Mouse (Mus musculus) midbrain, embryonic 14.5 days (tissue): ENCODE data around the gene Gm20388. TPM values are rescaled to one million over a fixed set of nuclear protein-coding genes. Genes with fewer than 3 reads are reported as not detected.
A peak's percentile ranks its signal among the peaks of the same experiment; 100 is the strongest.

Experiments used
- ATAC-seq: fragments of 200-750 bp; cut with Nextera tagmentation; 2 replicates; pipeline ENCODE4 v1.8.0; 2017; ENCODE audit warnings: moderate number of reproducible peaks, moderate library complexity; ENCODE audit not compliant: low FRiP score, low TSS enrichment
- DNase-seq: peaks from one replicate; pipeline ENCODE4 v3.0.0-alpha.2; 2015
- H3K27ac ChIP-seq: fragments of 300-500 bp; sonication (generic); replicated peaks from 2 replicates; pipeline ENCODE4 v1.5.1; 2014; ENCODE audit warnings: mild to moderate bottlenecking, low read depth, low read length, moderate library complexity
- H3K27me3 ChIP-seq: fragments of 300-500 bp; sonication (generic); 2 replicates; pipeline ENCODE4 v1.6.1; 2014; ENCODE audit warnings: low read length, control low read depth, mixed read lengths; ENCODE audit not compliant: control insufficient read depth, insufficient read depth
- H3K36me3 ChIP-seq: fragments of 300-500 bp; sonication (generic); 2 replicates; pipeline ENCODE4 v1.6.1; 2014; ENCODE audit warnings: low read length, control low read depth; ENCODE audit not compliant: control insufficient read depth, insufficient read depth
- H3K4me1 ChIP-seq: fragments of 300-500 bp; sonication (generic); 2 replicates; pipeline ENCODE4 v1.6.1; 2014; ENCODE audit warnings: mild to moderate bottlenecking, antibody characterized with exemption, low read length, control low read depth; ENCODE audit not compliant: control insufficient read depth, insufficient read depth
- H3K4me2 ChIP-seq: fragments of 300-500 bp; sonication (generic); 2 replicates; pipeline ENCODE4 v1.6.1; 2014; ENCODE audit warnings: mild to moderate bottlenecking, low read length, moderate library complexity
- H3K4me3 ChIP-seq: fragments of 300-500 bp; sonication (generic); replicated peaks from 2 replicates; pipeline ENCODE4 v1.5.1; 2014; ENCODE audit warnings: low read depth, low read length
- H3K9ac ChIP-seq: fragments of 300-500 bp; sonication (generic); replicated peaks from 2 replicates; pipeline ENCODE4 v1.6.1; 2014; ENCODE audit warnings: mild to moderate bottlenecking, low read length, moderate library complexity
- H3K9me3 ChIP-seq: fragments of 300-500 bp; sonication (generic); 2 replicates; pipeline ENCODE4 v1.6.1; 2016; ENCODE audit warnings: low read length, control low read depth, mixed read lengths; ENCODE audit not compliant: control insufficient read depth
- WGBS: fragments of 180-500 bp; shearing (Covaris S2); extraction: QIAGEN DNeasy Blood & Tissue Kit; methylation state at CpG from one replicate; pipeline ENCODE4 v1.1.7; 2014; 5-methylcytosine and 5-hydroxymethylcytosine counted together
- polyA plus RNA-seq: library from polyadenylated mRNA; unstranded; fragments of >200 nt; fragmentation: Nextera tagmentation; extraction: Ambion mirVana; gene quantifications from 2 replicates; pipeline ENCODE4 v1.2.1, GENCODE M21; 2014

The Gm20388 gene
- polyA plus RNA-seq, 1 experiment from 2014 or later, result 4.1 TPM

DNA sequence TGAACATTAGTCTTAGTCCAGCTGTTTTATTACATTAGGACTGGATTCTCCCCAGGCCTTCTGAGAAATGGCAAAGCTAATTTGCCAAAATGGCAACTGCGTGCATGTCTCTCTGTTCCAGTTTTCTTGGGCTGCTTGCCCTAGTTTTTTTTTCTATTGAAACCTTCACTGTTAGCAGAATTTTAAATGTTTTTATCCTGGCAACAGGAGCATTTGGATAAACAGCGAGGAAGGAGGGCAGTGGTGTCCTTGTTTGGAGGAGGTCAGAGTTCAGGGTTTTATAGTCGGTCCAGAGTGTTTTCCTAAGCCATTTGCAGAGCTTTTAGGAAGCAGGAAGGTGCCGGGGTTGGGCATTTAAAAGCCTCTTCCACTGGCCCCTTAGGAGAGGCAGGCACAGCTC, 2057.3 kb downstream of the Gm20388 start:
- Histone ChIP-seq H3K9me3 (no peaks in the 10 kb centered on the region), H3K9ac (no peak overlapping the region), H3K4me1 (peaks cover 25% of the 10 kb centered on the region), H3K27me3 (no peaks in the 10 kb centered on the region), H3K4me2 (no peak overlapping the region), H3K36me3 (no peaks in the 10 kb centered on the region), H3K27ac (no peak overlapping the region), H3K4me3 (no peak overlapping the region)
- ATAC-seq (no peak), DNase-seq (no peak)
- WGBS, result 55% methylated on average over 4 of the region's 4 CpGs

DNA sequence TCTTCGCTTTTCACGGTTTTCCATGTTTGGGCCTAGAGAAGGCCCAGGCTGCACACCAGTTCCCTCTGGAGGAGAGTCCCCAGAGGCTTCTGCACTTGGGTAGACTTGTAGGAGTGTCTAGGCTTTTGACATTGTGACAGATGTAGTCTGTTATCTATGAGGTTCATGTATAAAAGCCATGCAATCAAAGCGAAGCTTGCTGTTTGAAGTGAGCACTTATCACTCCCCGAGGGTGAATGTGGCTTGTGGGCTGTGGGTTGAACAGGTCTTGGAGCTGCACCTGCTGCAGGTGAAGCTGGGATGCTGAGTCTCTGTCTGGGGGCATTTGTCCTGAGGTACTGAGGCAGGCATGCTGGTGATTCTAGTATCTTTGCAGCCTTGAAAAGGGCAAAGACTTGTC, 2057.9 kb downstream of the Gm20388 start:
- Histone ChIP-seq H3K27ac (0 out of 2 replicates have a peak overlapping the region, but pooled peaks have one; percentile 13), H3K9ac (no peak overlapping the region), H3K4me3 (no peak overlapping the region), H3K27me3 (no peaks in the 10 kb centered on the region), H3K4me1 (peaks cover 25% of the 10 kb centered on the region), H3K4me2 (no peak overlapping the region), H3K36me3 (no peaks in the 10 kb centered on the region), H3K9me3 (no peaks in the 10 kb centered on the region)
- no peak for ATAC-seq
- no peak for DNase-seq
- WGBS, result 85% methylated on average over 4 of the region's 4 CpGs

DNA sequence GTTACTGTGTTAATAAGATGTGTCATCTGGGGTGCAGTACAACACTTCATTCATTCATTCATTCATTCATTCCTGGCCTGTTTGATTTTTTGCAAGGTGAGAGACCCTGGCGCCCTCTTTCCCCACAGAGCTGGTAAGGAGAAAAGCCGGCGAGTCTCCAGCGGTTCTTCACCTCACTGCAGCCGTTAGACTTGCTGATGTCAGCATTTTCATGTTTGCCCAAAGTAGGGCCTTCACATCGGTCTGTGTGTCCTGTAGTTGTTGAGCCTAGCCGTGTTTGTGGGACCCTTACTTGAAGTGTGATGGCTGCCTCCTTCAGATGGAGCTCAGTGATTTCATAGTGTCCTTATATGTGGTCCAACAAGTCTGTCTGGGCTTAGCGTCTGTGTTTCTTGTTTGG, 2059.6 kb downstream of the Gm20388 start:
- Histone ChIP-seq H3K4me1 (peaks cover 25% of the 10 kb centered on the region), H3K9me3 (no peaks in the 10 kb centered on the region), H3K4me3 (no peak overlapping the region), H3K27me3 (no peaks in the 10 kb centered on the region), H3K27ac (no peak overlapping the region), H3K36me3 (peaks cover 13% of the 10 kb centered on the region), H3K4me2 (no peak overlapping the region), H3K9ac (no peak overlapping the region)
- WGBS, result 88% methylated on average over 8 of the region's 8 CpGs
- DNase-seq, result no peak
- ATAC-seq, result no peak

DNA sequence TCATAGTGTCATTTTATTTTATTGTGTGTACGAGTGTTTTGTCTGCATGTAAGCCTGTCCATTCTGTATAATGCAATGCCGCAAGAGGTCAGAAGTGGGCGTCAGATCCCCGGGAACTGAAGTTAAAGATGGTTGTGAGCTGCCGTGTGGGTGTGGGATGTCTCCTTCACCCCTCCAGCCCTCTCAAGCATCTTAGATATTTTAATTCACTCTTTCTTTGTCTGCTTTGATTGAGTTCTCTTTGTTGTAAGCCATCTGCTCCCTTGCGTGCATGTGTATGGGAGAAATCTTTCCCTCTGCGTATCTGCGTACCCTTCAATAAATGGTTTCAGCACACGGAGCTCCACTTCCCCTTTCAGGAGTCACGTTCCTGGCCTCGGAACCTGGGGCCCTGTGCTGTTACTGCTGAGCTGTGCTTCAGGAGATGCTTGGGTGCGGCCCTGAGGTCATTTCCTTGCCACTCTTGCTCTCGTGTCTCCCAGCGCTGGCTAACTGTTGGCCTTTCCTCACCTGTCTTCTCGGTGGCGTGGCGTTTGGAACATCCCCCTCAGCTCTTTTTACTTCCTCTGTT, 2060.9 kb downstream of the Gm20388 start:
- no peaks in the 10 kb centered on the region for H3K9me3 ChIP-seq
- WGBS, result 71% methylated on average over 17 of the region's 17 CpGs
- DNase-seq, result no peak
- ATAC-seq, result no peak
- no peaks in the 10 kb centered on the region for H3K27me3 ChIP-seq
- H3K4me1 ChIP-seq, result peaks cover 23% of the 10 kb centered on the region
- H3K4me2 ChIP-seq, result no peak overlapping the region
- H3K27ac ChIP-seq, result peak overlapping the region; percentile 60
- peak overlapping the region; percentile 29; the same call in 1 of the 2 replicates for H3K9ac ChIP-seq
- peaks cover 27% of the 10 kb centered on the region for H3K36me3 ChIP-seq
- H3K4me3 ChIP-seq, result no peak overlapping the region

DNA sequence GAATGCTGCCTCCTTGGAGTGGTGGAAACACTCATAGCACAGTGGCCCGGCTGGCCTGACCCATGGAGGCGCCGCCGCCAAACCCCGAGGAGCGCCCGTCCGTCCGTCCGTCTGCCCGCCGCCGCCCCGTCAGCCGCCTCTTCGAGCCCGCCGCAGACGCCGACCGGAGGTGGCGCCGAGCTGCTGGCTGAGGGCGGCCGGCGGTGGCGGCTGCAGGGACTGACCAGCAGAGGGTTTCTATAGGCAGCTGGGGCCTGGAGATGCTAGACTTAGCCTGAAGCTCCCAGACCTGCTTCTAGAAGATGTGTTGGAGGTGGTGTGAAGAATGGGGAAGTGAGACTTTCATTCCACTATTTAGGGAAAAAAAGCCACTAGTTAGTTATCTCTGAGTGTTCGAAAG, 2063.3 kb downstream of the Gm20388 start:
- Histone ChIP-seq H3K4me3 (no peak overlapping the region), H3K9me3 (no peaks in the 10 kb centered on the region), H3K4me1 (peaks cover 6% of the 10 kb centered on the region; the same call in 1 of the 2 replicates), H3K4me2 (no peak overlapping the region), H3K36me3 (peaks cover 46% of the 10 kb centered on the region), H3K27me3 (no peaks in the 10 kb centered on the region), H3K9ac (no peak overlapping the region), H3K27ac (no peak overlapping the region)
- no peak for ATAC-seq
- WGBS, result 88% methylated on average over 28 of the region's 28 CpGs
- no peak for DNase-seq

DNA sequence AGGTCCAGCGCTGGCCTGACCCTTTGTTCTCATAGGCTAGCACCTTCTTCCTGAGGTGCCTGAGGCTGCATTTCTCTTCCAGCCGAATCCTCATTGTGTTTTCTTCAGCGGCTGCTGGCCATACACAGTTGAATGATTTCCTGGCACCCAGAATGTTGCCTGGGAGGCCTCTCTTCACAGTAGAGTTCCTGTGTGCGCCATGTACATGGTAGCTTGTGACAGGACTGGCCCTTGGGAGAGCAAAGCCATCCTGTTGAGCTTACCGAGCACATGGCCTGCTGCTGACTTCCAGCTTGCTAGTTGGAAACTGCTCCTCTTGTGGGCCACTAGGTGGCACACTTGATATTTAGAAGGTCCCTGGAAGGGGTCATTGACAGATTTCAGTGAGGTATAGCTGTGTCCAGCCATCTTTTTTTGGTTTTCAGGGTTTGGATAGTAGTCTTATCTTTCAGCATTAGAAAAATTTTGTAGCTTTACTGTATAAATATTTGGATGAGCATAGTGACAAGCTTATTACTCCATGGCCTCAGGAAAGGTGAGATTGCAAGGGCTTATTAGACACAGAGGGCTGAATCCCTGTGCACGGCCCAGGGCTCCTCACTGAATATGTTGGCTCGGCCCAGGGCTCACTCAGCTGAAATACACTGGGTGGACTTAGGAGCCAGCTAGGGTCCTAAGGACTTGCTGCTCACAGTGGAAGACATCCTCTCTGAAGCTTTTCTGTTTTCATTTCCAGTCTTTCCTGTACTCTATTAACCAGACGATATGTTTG, 2067.4 kb downstream of the Gm20388 start:
- WGBS, result 72% methylated on average over 8 of the region's 8 CpGs
- Histone ChIP-seq H3K4me1 (no peaks in the 10 kb centered on the region), H3K4me3 (no peak overlapping the region), H3K9ac (no peak overlapping the region), H3K27ac (no peak overlapping the region), H3K36me3 (peaks cover 83% of the 10 kb centered on the region), H3K27me3 (no peaks in the 10 kb centered on the region), H3K4me2 (no peak overlapping the region), H3K9me3 (no peaks in the 10 kb centered on the region)
- peak; percentile 37; the same call in 1 of the 2 replicates for ATAC-seq
- peak; percentile 87 for DNase-seq

DNA sequence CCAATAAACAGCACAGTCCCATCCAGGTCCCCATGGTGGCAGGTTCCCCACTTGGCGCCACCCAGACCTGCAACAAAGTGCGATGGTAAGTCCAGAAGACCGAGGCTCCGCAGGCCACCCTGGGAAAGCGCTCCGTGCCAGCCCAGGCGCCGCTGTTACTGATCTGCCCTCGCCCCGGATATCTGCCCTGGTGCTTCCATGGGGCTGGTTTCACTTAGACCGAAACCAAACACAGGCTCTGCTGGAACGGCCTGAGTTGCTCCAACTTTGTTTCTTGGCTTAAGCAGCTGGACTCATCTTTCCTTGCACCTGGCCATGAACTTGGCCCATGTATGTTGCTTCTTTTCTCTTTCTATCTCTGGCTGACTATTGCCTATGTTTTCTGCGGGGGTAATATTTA, 2068.0 kb downstream of the Gm20388 start:
- no peak overlapping the region for H3K4me2 ChIP-seq
- DNase-seq, result no peak
- no peaks in the 10 kb centered on the region for H3K9me3 ChIP-seq
- H3K4me3 ChIP-seq, result no peak overlapping the region
- peaks cover 88% of the 10 kb centered on the region for H3K36me3 ChIP-seq
- no peak overlapping the region for H3K9ac ChIP-seq
- no peak for ATAC-seq
- H3K27me3 ChIP-seq, result no peaks in the 10 kb centered on the region
- 97% methylated on average over 13 of the region's 13 CpGs for WGBS
- H3K4me1 ChIP-seq, result no peaks in the 10 kb centered on the region
- H3K27ac ChIP-seq, result no peak overlapping the region

DNA sequence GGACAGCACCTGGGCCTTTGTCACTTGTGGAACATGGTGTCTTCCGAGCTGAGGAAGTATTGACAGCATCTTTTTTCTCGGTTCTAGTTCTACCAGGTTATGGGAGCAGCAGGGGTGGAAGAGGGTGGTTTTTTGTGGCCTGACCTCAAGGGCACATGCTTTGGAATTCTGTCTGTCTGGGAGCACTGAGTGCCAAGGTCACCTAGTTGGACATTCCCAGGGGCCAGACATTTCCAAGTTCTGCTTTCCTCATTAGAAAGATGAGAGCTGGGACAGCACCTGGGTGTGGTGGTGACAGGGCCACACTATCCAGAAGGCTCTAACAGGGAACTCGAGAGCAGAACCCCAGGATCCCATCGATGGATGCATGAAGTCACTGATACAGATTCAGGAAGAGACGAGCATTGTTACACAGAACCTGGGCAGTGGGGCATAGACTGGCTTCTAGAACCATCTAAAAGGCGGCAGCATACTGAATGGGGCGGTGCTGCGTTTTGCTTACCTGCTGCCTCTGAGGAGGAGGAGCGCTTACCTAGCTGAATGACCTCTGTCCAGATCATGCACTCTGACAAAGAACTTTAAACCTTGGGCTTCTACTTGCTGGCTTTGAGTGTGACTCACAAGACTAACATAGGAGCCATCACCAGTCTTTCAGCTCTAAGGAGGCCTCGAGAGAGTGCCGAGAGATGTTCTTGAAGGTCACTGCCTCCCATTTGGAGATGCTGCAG, 2070.3 kb downstream of the Gm20388 start:
- 94% methylated on average over 11 of the region's 11 CpGs for WGBS
- H3K4me2 ChIP-seq, result no peak overlapping the region
- ATAC-seq (no peak), DNase-seq (no peak)
- no peaks in the 10 kb centered on the region for H3K4me1 ChIP-seq
- no peaks in the 10 kb centered on the region for H3K9me3 ChIP-seq
- no peak overlapping the region for H3K27ac ChIP-seq
- H3K4me3 ChIP-seq, result no peak overlapping the region
- no peaks in the 10 kb centered on the region for H3K27me3 ChIP-seq
- peaks cover 82% of the 10 kb centered on the region for H3K36me3 ChIP-seq
- H3K9ac ChIP-seq, result no peak overlapping the region
